7 mouse cellular contexts compared by ENCODE assay signal in genomic region chr1:69108159-69108925, GRCm38 (mm10). TPM values are rescaled to one million over a fixed set of nuclear protein-coding genes. Genes with fewer than 3 reads are reported as not detected.
A peak's percentile ranks its signal among the peaks of the same experiment; 100 is the strongest.
DNase-seq lines count a peak whose midpoint lies in the region; ATAC-seq and TF ChIP-seq lines count a peak whose summit lies in the region.

No protein-coding gene starts in this region.

- intact Hi-C loops in left cerebral cortex, postnatal 4 days (cut with DNase I), result no loop called here

- TF ChIP-seq POLR2A in testis, adult 2 months (IDR thresholded peaks at IDR 0.05; ENCODE audit: control insufficient read depth, low read depth, low read length), result no peak

- peak overlapping the region; percentile 100 for H3K4me2 ChIP-seq in intestine, embryonic 16.5 days (ENCODE audit: low read depth, low read length)

- H3K36me3 ChIP-seq in intestine, embryonic 16.5 days (ENCODE audit: control insufficient read depth, insufficient read depth, low read length), result no peaks in the 10 kb centered on the region
- H3K36me3 ChIP-seq in testis, adult 2 months (ENCODE audit: control insufficient read depth, insufficient read depth, low read length), result no peaks in the 10 kb centered on the region

- peak overlapping the region; percentile 64 for H3K4me3 ChIP-seq in intestine, embryonic 16.5 days (ENCODE audit: low read length)
- H3K4me3 ChIP-seq in testis, adult 2 months (ENCODE audit: control insufficient read depth, low read depth, low read length), result peak overlapping the region; percentile 70

- peak overlapping the region; percentile 59 for H3K9ac ChIP-seq in intestine, embryonic 16.5 days (ENCODE audit: low read depth, low read length)

- TF ChIP-seq CTCF in testis, adult 2 months (IDR thresholded peaks at IDR 0.05; ENCODE audit: control insufficient read depth, insufficient read depth, insufficient replicate concordance, low read depth, low read length), result no peak

- peak; percentile 65 for DNase-seq in adrenal gland, postnatal 10 days
- DNase-seq in cerebellum, adult 8-10 months, result peak; percentile 64
- DNase-seq in frontal cortex, postnatal 14 days (ENCODE audit: low spot score in 2 of 2), result peak; percentile 11 to 42
- peak; percentile 76 for DNase-seq in left cerebral cortex, postnatal 4 days
- peak; percentile 53 for DNase-seq in mesoderm, embryonic 11.5 days (ENCODE audit: low read depth, low spot score)

- H3K27ac ChIP-seq in intestine, embryonic 16.5 days (ENCODE audit: low read length), result no peak overlapping the region
- no peak overlapping the region for H3K27ac ChIP-seq in testis, adult 2 months (ENCODE audit: control insufficient read depth, insufficient read depth, low read depth, low read length)

- WGBS in intestine, embryonic 16.5 days, result 4% methylated on average over 20 of the region's 20 CpGs

- H3K4me1 ChIP-seq in intestine, embryonic 16.5 days (ENCODE audit: control insufficient read depth, insufficient read depth, low read length), result peaks cover 20% of the 10 kb centered on the region
- peaks cover 19% of the 10 kb centered on the region for H3K4me1 ChIP-seq in testis, adult 2 months (ENCODE audit: control insufficient read depth, insufficient read depth, low read length)

- ATAC-seq in intestine, embryonic 16.5 days, result peak; percentile 73

- H3K9me3 ChIP-seq in intestine, embryonic 16.5 days (ENCODE audit: control insufficient read depth, low read length), result no peaks in the 10 kb centered on the region

- peaks cover 34% of the 10 kb centered on the region for H3K27me3 ChIP-seq in intestine, embryonic 16.5 days (replicated peaks; ENCODE audit: control insufficient read depth, insufficient read depth, low read length)
- no peaks in the 10 kb centered on the region for H3K27me3 ChIP-seq in testis, adult 2 months (ENCODE audit: control insufficient read depth, insufficient read depth, low read length)

RNA-seq across cellular contexts. Expression of gene Erbb4, which starts 0.5 kb away (rescaled TPM):
- total RNA-seq in adrenal gland, postnatal 10 days (2021), result 1 to 10 TPM; 1.2 to 1.4 TPM
- 0.06 TPM in 1 of 2 replicates, not detected in the other for polyA plus RNA-seq in intestine, embryonic 16.5 days (2015; fragmentation: Nextera tagmentation; extraction: Ambion mirVana)
- total RNA-seq in left cerebral cortex, postnatal 4 days (2021), result 10 to 100 TPM; 75.6 to 76.9 TPM
- polyA plus RNA-seq in testis, adult 2 months (2012; rRNA removed), result 0.25 and 0.28 TPM in 2 replicates

Comparison
In these comparisons a context has a peak if more than half of its experiments do, and no peak if none do; other contexts are left out.
1. RNA of gene Erbb4, which starts 0.5 kb away (total RNA-seq): 75.6 to 76.9 TPM in left cerebral cortex, postnatal 4 days; 1.2 to 1.4 TPM in adrenal gland, postnatal 10 days; every median in the first group is over 10 times any median in the second.
2. Peak in every context shown above with its lines, with median percentiles within 50 percentile points of each other: DNase-seq.